Mouse (Mus musculus) midbrain, embryonic 16.5 days (tissue): Measurements from ENCODE around the gene Mepce. TPM values are rescaled to one million over a fixed set of nuclear protein-coding genes. Genes with fewer than 3 reads are reported as not detected.

Source experiments
- ATAC-seq: fragments of 200-750 bp; cut with Nextera tagmentation; 2 replicates; pipeline ENCODE4 v1.8.0; 2017; ENCODE audit warnings: moderate TSS enrichment
- H3K27ac ChIP-seq: fragments of 300-500 bp; sonication (generic); 2 replicates; pipeline ENCODE4 v1.5.1; 2014; ENCODE audit warnings: mild to moderate bottlenecking, low read length, mixed read lengths
- H3K27me3 ChIP-seq: fragments of 300-500 bp; sonication (generic); 2 replicates; pipeline ENCODE4 v1.6.1; 2014; ENCODE audit warnings: low read depth, low read length, mixed read lengths; ENCODE audit not compliant: control insufficient read depth, insufficient read depth
- H3K36me3 ChIP-seq: fragments of 300-500 bp; sonication (generic); 2 replicates; pipeline ENCODE4 v1.6.1; 2014; ENCODE audit warnings: mild to moderate bottlenecking, low read length, moderate library complexity, mixed read lengths; ENCODE audit not compliant: control insufficient read depth, insufficient read depth
- H3K4me1 ChIP-seq: fragments of 300-500 bp; sonication (generic); 2 replicates; pipeline ENCODE4 v1.6.1; 2014; ENCODE audit warnings: mild to moderate bottlenecking, low read length, mixed read lengths; ENCODE audit not compliant: control insufficient read depth, insufficient read depth
- H3K4me2 ChIP-seq: fragments of 300-500 bp; sonication (generic); 2 replicates; pipeline ENCODE4 v1.6.1; 2014; ENCODE audit warnings: mild to moderate bottlenecking, low read length, mixed read lengths
- H3K4me3 ChIP-seq: fragments of 300-500 bp; sonication (generic); 2 replicates; pipeline ENCODE4 v1.5.1; 2014; ENCODE audit warnings: low read depth, mild to moderate bottlenecking, low read length, moderate library complexity, mixed read lengths
- H3K9ac ChIP-seq: fragments of 300-500 bp; sonication (generic); 2 replicates; pipeline ENCODE4 v1.6.1; 2014; ENCODE audit warnings: low read depth, low read length, mixed read lengths
- H3K9me3 ChIP-seq: fragments of 300-500 bp; sonication (generic); replicated peaks from 2 replicates; pipeline ENCODE4 v1.6.1; 2014; ENCODE audit warnings: mild to moderate bottlenecking, low read length, mixed read lengths; ENCODE audit not compliant: control insufficient read depth, poor library complexity, severe bottlenecking
- WGBS: fragments of 180-500 bp; shearing (Covaris S2); extraction: QIAGEN DNeasy Blood & Tissue Kit; methylation state at CpG from one replicate; pipeline ENCODE4 v1.1.7; 2014; 5-methylcytosine and 5-hydroxymethylcytosine counted together
- polyA plus RNA-seq: library from polyadenylated mRNA; unstranded; fragments of >200 nt; fragmentation: Nextera tagmentation; extraction: Ambion mirVana; gene quantifications from 2 replicates; pipeline ENCODE4 v1.2.1, GENCODE M21; 2015

Gene Mepce
- polyA plus RNA-seq, 1 experiment from 2014 or later = 11.6 TPM

DNA sequence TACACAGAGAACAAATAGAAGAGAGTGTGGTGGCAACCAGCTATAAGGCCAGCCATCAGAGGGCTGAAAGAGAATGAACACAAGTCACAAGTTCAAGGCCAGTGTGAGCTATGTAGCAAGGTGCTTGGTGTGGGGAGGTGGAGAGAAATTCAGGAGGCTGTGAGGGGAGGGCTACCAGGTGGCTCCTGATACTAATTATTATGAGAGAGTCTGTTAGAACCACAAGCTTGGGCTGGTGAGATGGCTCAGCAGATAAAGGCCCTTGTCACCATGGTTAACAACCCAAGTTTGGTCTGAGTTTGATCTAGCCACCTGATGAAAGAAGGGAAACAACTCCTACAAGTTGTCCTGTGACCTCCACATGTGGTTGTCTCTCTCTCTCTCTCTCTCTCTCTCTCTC lies 14.7 kb downstream of the Mepce start:
- ATAC-seq = no peak
- H3K4me1 ChIP-seq = peaks cover 9% of the 10 kb centered on the region
- H3K27me3 ChIP-seq = no peaks in the 10 kb centered on the region
- H3K9me3 ChIP-seq = no peaks in the 10 kb centered on the region
- H3K4me3 ChIP-seq = no peak overlapping the region
- H3K27ac ChIP-seq = no peak overlapping the region
- no peak overlapping the region for H3K4me2 ChIP-seq
- H3K9ac ChIP-seq = no peak overlapping the region
- H3K36me3 ChIP-seq = no peaks in the 10 kb centered on the region

DNA sequence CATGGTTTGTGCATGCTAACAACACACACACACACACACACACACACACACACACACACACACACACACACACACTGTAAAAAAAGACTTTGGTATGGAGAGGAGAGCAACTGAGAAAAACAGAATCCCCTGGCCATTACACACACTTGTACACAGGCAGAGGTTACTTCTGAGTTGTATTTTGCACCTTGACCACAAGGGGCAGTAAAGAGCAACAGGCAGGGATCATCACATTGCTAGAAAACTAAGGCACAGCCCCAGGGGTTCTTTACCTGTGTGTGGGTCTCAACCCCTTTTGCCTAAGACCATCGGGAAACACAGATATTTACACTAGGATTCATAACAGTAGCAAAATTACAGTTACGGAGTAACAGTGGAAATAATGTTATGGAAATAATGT lies 16.7 kb downstream of the Mepce start:
- H3K9ac ChIP-seq = no peak overlapping the region
- no peaks in the 10 kb centered on the region for H3K27me3 ChIP-seq
- H3K4me1 ChIP-seq = peaks cover 9% of the 10 kb centered on the region
- H3K36me3 ChIP-seq = no peaks in the 10 kb centered on the region
- H3K4me3 ChIP-seq = no peak overlapping the region
- ATAC-seq = no peak
- no peak overlapping the region for H3K4me2 ChIP-seq
- 54% methylated on average over 2 of the region's 2 CpGs for WGBS
- peaks cover 2% of the 10 kb centered on the region; the same call in 1 of the 2 replicates for H3K9me3 ChIP-seq
- H3K27ac ChIP-seq = no peak overlapping the region

GRCm38 (mm10) chr5:137768475-137768874 lies 19.0 kb downstream of the Mepce start:
- WGBS = 27% methylated on average over 1 of the region's 1 CpGs
- H3K27ac ChIP-seq = peak overlapping the region; percentile 59
- no peaks in the 10 kb centered on the region for H3K27me3 ChIP-seq
- no peak overlapping the region for H3K9ac ChIP-seq
- no peaks in the 10 kb centered on the region for H3K36me3 ChIP-seq
- H3K4me2 ChIP-seq = no peak overlapping the region
- no peak overlapping the region for H3K4me3 ChIP-seq
- peaks cover 2% of the 10 kb centered on the region; the same call in 1 of the 2 replicates for H3K9me3 ChIP-seq
- peaks cover 9% of the 10 kb centered on the region for H3K4me1 ChIP-seq
- peak; percentile 71; the same call in 1 of the 2 replicates for ATAC-seq

- WGBS = 67% methylated on average over 3 of the region's 3 CpGs
- H3K9me3 ChIP-seq = peaks cover 2% of the 10 kb centered on the region; the same call in 1 of the 2 replicates
- H3K4me3 ChIP-seq = no peak overlapping the region
- no peak overlapping the region for H3K27ac ChIP-seq
- ATAC-seq = no peak
- no peaks in the 10 kb centered on the region for H3K36me3 ChIP-seq
- H3K9ac ChIP-seq = no peak overlapping the region
- H3K4me1 ChIP-seq = peaks cover 9% of the 10 kb centered on the region
- no peak overlapping the region for H3K4me2 ChIP-seq
- no peaks in the 10 kb centered on the region for H3K27me3 ChIP-seq
These were observed 21.2 kb downstream of the Mepce start for GRCm38 (mm10) chr5:137766270-137766669.

DNA sequence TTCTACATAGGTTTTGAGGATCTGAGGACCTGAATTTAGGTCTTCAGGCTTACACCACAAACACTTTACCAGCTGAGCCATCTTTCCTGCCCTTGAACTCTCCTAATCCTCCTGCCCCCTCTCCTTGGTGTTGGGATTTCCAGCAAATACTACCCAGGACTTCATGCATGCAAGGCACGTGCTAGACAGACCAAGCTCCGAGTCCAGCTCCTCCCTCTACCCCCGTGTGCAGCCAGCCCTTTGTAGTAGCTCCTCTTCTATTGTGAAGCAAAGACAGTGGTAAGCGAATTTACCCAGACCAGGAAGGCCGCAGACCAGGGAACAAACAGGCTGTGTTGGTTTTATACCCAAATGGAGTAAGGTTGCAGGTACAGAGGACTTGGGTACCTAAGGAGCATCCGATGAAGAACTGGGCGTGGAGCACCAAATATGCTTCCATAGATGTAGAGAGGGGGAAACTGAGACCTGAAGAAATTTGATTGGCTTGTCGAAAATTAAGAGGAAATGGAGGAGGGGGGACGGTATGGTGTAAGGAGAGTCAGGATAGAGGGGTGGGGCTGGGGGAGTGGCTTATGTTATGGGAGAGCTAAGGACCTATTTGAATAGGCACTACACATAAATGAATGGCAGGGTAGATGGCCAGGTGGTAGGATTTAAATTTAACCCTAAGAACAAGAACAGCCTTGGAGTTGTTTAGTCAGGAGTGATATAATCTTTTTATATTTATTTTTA lies 22.7 kb downstream of the Mepce start:
- no peaks in the 10 kb centered on the region for H3K27me3 ChIP-seq
- no peaks in the 10 kb centered on the region for H3K36me3 ChIP-seq
- H3K4me1 ChIP-seq = peaks cover 9% of the 10 kb centered on the region
- 44% methylated on average over 9 of the region's 9 CpGs for WGBS
- H3K9me3 ChIP-seq = peaks cover 2% of the 10 kb centered on the region; the same call in 1 of the 2 replicates
- H3K4me2 ChIP-seq = no peak overlapping the region
- no peak overlapping the region for H3K9ac ChIP-seq
- ATAC-seq = no peak
- H3K27ac ChIP-seq = no peak overlapping the region
- no peak overlapping the region for H3K4me3 ChIP-seq

GRCm38 (mm10) chr5:137759971-137760412 lies 27.5 kb downstream of the Mepce start:
- no peaks in the 10 kb centered on the region for H3K36me3 ChIP-seq
- H3K4me3 ChIP-seq = no peak overlapping the region
- peaks cover 9% of the 10 kb centered on the region; the same call in 1 of the 2 replicates for H3K4me1 ChIP-seq
- no peak overlapping the region for H3K9ac ChIP-seq
- H3K27ac ChIP-seq = peak overlapping the region; percentile 33; the same call in 1 of the 2 replicates
- no peaks in the 10 kb centered on the region for H3K27me3 ChIP-seq
- 27% methylated on average over 4 of the region's 4 CpGs for WGBS
- H3K9me3 ChIP-seq = no peaks in the 10 kb centered on the region
- ATAC-seq = peak; percentile 76
- no peak overlapping the region for H3K4me2 ChIP-seq

DNA sequence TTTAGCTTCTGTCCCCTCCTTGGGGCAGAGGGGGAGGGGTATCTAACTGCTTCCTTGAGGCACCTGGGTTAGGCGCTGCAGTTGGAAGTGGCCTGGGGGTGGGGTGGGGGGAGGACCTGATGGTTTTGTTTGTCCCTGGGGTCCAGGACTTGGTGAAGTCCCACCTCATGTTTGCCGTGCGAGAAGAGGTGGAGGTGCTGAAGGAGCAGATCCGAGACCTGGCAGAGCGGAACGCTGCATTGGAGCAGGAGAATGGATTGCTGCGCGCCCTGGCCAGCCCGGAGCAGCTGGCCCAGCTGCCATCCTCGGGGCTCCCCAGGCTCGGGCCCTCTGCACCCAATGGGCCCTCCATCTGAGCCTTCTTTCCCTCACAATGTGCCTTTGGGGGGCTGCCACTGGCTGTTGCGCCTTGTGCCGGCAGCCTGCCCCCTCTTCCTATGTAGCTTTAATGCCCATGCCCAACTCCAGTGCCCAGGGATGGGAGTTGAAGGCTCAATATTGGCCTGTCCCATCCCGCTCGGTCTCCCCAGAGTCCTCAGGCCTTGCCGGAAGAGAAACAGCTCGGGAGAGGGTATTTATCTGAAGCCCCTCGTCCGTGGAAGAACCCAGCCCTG lies 28.4 kb downstream of the Mepce start:
- peak overlapping the region; percentile 19; the same call in 1 of the 2 replicates for H3K4me2 ChIP-seq
- H3K9ac ChIP-seq = 0 out of 2 replicates have a peak overlapping the region, but pooled peaks have one; percentile 21
- no peak for ATAC-seq
- WGBS = 89% methylated on average over 19 of the region's 19 CpGs
- H3K9me3 ChIP-seq = no peaks in the 10 kb centered on the region
- H3K36me3 ChIP-seq = no peaks in the 10 kb centered on the region
- H3K4me3 ChIP-seq = no peak overlapping the region
- peaks cover 9% of the 10 kb centered on the region; the same call in 1 of the 2 replicates for H3K4me1 ChIP-seq
- no peaks in the 10 kb centered on the region for H3K27me3 ChIP-seq
- H3K27ac ChIP-seq = peak overlapping the region; percentile 76

DNA sequence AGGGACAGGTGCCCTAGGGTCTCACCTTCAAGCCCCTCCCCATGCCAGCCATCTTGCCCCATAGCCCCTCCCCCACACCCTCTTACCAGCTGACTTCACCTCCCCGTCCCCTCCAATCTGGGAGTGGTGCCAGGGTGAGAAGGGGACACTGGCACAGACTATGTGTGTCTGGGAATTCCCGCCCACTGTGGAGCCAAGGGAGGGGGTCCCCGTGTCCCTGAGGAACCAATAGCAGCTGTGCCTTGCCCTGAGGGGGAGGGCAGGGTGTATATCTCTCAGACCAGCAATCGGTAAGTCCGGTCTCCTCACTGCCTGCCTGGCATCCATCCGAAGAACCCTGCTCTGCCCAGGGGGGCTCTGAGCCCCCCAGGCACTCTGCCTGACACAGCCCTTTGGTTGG lies 29.6 kb downstream of the Mepce start:
- H3K4me3 ChIP-seq = no peak overlapping the region; the same call in 1 of the 2 replicates
- 0 out of 2 replicates have a peak overlapping the region, but pooled peaks have one; percentile 21 for H3K9ac ChIP-seq
- ATAC-seq = peak; percentile 53
- H3K27me3 ChIP-seq = no peaks in the 10 kb centered on the region
- no peaks in the 10 kb centered on the region for H3K9me3 ChIP-seq
- H3K27ac ChIP-seq = peak overlapping the region; percentile 76
- WGBS = 56% methylated on average over 6 of the region's 6 CpGs
- no peaks in the 10 kb centered on the region for H3K36me3 ChIP-seq
- H3K4me2 ChIP-seq = peak overlapping the region; percentile 19; the same call in 1 of the 2 replicates
- peaks cover 9% of the 10 kb centered on the region; the same call in 1 of the 2 replicates for H3K4me1 ChIP-seq
